Mouse (Mus musculus): Measurements from ENCODE around the gene Ppp2r2c. TPM values are rescaled to one million over a fixed set of nuclear protein-coding genes. Genes with fewer than 3 reads are reported as not detected.
A peak's percentile ranks its signal among the peaks of the same experiment; 100 is the strongest.

The Ppp2r2c gene
- polyA plus RNA-seq, 1 experiment from 2014 or later: 3.2 TPM

DNA sequence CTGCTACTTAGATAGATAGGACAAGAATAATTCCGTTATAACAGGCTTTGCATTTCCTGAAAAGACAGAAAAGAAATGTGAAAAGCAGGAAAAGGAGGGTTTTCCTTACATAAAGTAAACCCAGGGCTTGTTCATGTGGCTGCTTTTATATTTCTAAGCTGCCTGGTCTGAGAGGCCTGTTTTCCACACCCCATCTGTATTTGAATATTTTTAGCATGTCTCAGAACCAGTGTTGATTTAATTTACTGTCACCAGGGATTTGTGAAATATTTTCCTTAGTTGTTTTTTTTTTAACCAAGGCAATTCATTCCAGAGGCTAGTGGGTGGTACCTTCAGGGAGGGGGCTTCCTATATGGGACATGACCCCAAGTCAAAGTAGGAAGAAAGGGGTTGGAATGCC, 26.6 kb upstream of the Ppp2r2c start:
- H3K36me3 ChIP-seq: no peaks in the 10 kb centered on the region
- no peak overlapping the region for H3K9ac ChIP-seq (replicated peaks)
- H3K27me3 ChIP-seq: peaks cover 5% of the 10 kb centered on the region; the same call in 1 of the 2 replicates
- 83% methylated on average over 1 of the region's 1 CpGs for WGBS
- H3K4me1 ChIP-seq: no peaks in the 10 kb centered on the region
- ATAC-seq (ENCODE audit: low FRiP score, low read depth): no peak
- H3K4me2 ChIP-seq (replicated peaks): no peak overlapping the region
- no peak overlapping the region for H3K27ac ChIP-seq (replicated peaks)
- no peak overlapping the region for H3K4me3 ChIP-seq
- no peaks in the 10 kb centered on the region for H3K9me3 ChIP-seq

DNA sequence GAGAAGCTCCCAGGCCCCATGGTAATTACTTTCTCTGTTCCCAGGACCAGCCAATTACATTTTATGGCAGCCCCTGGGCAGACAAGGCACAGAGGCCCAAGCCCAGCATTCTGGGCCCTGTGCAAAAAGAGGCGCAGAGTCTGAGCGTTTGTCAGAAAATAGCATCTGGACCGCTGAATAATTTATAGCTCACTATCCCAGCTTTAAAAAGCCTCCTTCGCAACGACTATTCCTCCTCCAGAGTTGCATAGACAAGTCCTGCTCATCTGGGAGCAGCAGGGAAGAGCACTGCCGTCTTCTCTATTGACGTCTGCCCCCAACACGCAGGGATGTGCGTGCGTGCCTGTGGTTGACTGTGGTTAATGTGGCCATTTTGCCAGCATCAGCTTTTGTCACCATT, 23.8 kb upstream of the Ppp2r2c start:
- no peak overlapping the region for H3K4me2 ChIP-seq (replicated peaks)
- no peak for ATAC-seq (ENCODE audit: low FRiP score, low read depth)
- WGBS: 90% methylated on average over 10 of the region's 10 CpGs
- H3K27me3 ChIP-seq: no peaks in the 10 kb centered on the region
- 0 out of 2 replicates have a peak overlapping the region, but pooled peaks have one; percentile 6 for H3K27ac ChIP-seq (replicated peaks)
- no peak overlapping the region for H3K4me3 ChIP-seq
- H3K36me3 ChIP-seq: no peaks in the 10 kb centered on the region
- H3K9me3 ChIP-seq: no peaks in the 10 kb centered on the region
- no peaks in the 10 kb centered on the region for H3K4me1 ChIP-seq
- H3K9ac ChIP-seq (replicated peaks): no peak overlapping the region

DNA sequence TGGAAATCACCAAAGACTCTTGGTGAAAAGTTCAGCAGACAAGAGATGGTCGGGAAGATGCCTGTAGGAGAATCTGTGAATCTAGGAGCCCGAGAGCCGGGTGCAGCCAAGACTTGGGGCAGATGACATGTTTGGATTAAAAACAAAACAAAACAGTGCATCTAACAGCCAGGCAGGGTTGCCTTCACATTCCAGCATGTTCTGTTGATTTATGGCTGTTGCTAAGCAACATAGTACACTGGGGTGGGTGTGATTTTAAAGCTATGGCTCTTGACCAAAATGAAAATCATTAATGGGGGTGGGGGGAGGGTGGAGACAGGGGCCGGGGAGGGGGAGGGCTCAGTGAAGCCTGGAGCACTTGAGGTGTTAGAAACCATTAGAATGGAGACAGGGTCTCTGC, 16.7 kb upstream of the Ppp2r2c start:
- Histone ChIP-seq H3K4me3 (no peak overlapping the region), H3K9ac (replicated peaks) (no peak overlapping the region), H3K4me1 (peaks cover 7% of the 10 kb centered on the region), H3K4me2 (replicated peaks) (no peak overlapping the region), H3K27me3 (no peaks in the 10 kb centered on the region), H3K27ac (replicated peaks) (no peak overlapping the region), H3K36me3 (no peaks in the 10 kb centered on the region), H3K9me3 (no peaks in the 10 kb centered on the region)
- WGBS: 47% methylated on average over 4 of the region's 4 CpGs
- ATAC-seq (ENCODE audit: low FRiP score, low read depth): no peak

DNA sequence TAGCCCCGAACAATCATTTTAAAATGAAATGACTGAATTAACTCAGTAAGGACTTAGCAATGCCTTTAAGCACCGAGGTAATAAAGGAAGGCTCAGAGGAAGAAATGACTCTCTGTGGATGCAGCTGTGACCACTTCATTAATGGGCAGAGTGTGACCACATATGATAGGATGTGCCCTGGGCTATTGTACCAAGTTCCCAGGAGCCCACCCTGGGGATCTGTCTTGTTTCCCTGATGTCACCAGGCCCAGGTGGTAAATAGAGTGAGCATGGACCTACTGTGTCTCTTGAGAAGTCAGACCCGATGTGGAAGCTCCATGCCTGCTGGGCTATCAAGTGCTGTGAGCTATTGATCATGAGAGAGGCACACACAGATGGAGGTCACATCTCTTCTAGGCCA, 13.1 kb upstream of the Ppp2r2c start:
- WGBS: 71% methylated on average over 3 of the region's 3 CpGs
- no peak overlapping the region for H3K27ac ChIP-seq (replicated peaks)
- H3K4me3 ChIP-seq: no peak overlapping the region
- no peak for ATAC-seq (ENCODE audit: low FRiP score, low read depth)
- no peak overlapping the region for H3K9ac ChIP-seq (replicated peaks)
- no peaks in the 10 kb centered on the region for H3K9me3 ChIP-seq
- H3K4me2 ChIP-seq (replicated peaks): no peak overlapping the region
- H3K27me3 ChIP-seq: no peaks in the 10 kb centered on the region
- peaks cover 7% of the 10 kb centered on the region for H3K4me1 ChIP-seq
- no peaks in the 10 kb centered on the region for H3K36me3 ChIP-seq

DNA sequence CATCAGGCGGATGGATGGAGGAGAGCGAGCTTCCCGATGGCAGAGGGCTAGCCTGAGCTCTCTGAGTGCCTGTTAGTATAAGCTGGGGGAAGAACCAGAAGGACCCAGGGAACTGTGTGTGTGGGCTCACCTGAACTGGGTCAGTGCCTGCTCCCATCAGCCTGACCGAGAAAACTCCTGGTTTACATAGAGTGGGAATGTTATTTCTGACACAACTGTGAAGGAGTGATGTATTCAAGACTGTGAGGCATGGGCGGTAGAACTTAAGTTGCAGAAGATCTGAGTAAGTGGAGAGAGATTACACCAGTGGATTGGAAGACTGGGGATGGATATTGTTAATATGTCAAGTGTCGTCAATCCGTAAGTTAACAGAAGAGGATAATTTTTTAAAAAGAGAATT, 11.8 kb upstream of the Ppp2r2c start:
- no peak for ATAC-seq (ENCODE audit: low FRiP score, low read depth)
- no peak overlapping the region for H3K27ac ChIP-seq (replicated peaks)
- no peaks in the 10 kb centered on the region for H3K36me3 ChIP-seq
- no peaks in the 10 kb centered on the region for H3K27me3 ChIP-seq
- 0 out of 2 replicates have a peak, but pooled peaks cover 3% of the 10 kb centered on the region for H3K9me3 ChIP-seq
- 91% methylated on average over 7 of the region's 7 CpGs for WGBS
- no peak overlapping the region for H3K4me3 ChIP-seq
- H3K9ac ChIP-seq (replicated peaks): no peak overlapping the region
- peaks cover 7% of the 10 kb centered on the region for H3K4me1 ChIP-seq
- H3K4me2 ChIP-seq (replicated peaks): no peak overlapping the region

DNA sequence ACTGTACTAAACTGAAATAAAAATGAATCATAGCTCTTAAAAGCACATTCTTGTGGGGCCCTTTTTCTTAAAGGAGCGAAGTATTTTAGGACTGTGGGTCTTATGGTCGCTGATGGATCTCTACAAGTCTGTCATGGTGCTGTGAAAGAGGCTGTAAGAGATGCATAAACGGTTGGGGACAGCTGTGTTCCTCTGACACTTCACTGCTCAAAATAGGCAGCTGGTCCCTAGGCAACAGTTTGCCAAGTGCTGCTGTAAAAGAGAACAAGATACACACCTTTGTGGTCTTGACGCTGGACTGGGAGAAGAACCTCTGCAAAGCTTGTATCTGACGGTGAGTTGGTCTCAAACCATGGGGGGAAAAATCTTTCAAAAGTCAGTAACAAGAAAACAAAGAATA, 10.8 kb upstream of the Ppp2r2c start:
- H3K9me3 ChIP-seq: 0 out of 2 replicates have a peak, but pooled peaks cover 3% of the 10 kb centered on the region
- H3K4me3 ChIP-seq: no peak overlapping the region
- H3K36me3 ChIP-seq: no peaks in the 10 kb centered on the region
- H3K4me2 ChIP-seq (replicated peaks): no peak overlapping the region
- H3K27ac ChIP-seq (replicated peaks): no peak overlapping the region
- WGBS: 86% methylated on average over 5 of the region's 5 CpGs
- H3K9ac ChIP-seq (replicated peaks): no peak overlapping the region
- ATAC-seq (ENCODE audit: low FRiP score, low read depth): no peak
- no peaks in the 10 kb centered on the region; the same call in 1 of the 2 replicates for H3K27me3 ChIP-seq
- H3K4me1 ChIP-seq: no peaks in the 10 kb centered on the region

DNA sequence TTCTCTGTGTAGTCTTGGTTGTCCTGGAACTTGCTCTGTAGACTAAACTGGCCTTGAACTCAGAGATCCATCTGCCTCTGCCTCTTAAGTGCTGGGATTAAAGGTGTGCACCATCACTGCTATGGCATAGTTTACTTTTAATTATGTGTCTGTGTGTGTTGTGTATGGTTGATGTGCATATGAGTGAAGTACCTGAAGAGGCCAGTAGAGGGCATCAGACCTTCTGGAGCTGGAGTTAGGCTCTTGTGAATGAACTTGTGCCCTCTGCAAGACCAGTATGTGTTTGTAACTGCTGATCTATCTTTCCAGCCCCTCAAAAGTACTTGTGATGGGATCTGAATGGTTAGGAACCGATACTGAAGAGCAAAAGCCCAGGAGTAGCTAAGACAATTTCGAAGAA, 7.2 kb upstream of the Ppp2r2c start:
- 96% methylated on average over 2 of the region's 2 CpGs for WGBS
- no peak overlapping the region for H3K4me2 ChIP-seq (replicated peaks)
- H3K4me3 ChIP-seq: no peak overlapping the region
- 0 out of 2 replicates have a peak, but pooled peaks cover 3% of the 10 kb centered on the region for H3K9me3 ChIP-seq
- peaks cover 32% of the 10 kb centered on the region for H3K27me3 ChIP-seq
- H3K27ac ChIP-seq (replicated peaks): no peak overlapping the region
- no peaks in the 10 kb centered on the region for H3K4me1 ChIP-seq
- H3K36me3 ChIP-seq: no peaks in the 10 kb centered on the region
- no peak for ATAC-seq (ENCODE audit: low FRiP score, low read depth)
- no peak overlapping the region for H3K9ac ChIP-seq (replicated peaks)

DNA sequence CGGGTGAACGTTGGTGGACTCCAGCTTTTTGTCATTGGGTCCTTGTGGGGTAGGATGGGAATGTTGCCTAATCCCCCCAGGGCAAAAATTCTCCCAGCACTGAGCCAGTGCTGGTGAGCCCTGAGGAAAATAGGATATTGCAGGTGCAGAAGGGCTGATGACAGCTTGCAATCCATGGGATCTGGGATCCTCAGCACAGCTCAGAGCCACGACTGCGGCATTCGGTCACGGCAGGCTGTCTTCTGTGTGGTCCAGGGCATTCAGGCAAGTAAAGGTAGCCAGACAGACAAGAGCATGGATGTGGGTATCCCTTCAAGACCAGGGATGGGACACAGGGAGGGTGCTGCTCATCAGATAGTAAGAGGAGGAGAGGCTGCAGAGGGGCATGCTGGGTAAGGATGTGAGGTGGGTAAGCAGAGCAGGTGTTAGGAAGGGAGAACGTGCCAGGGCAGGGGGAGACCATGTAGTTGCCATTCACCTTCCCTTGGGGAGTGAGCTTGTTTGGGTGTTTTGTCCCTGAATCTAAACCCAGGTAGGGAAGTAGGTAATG, 1.5 kb upstream of the Ppp2r2c start:
- no peaks in the 10 kb centered on the region for H3K36me3 ChIP-seq
- H3K4me2 ChIP-seq (replicated peaks): no peak overlapping the region
- no peak for ATAC-seq (ENCODE audit: low FRiP score, low read depth)
- no peak overlapping the region for H3K4me3 ChIP-seq
- H3K9me3 ChIP-seq: no peaks in the 10 kb centered on the region
- no peak overlapping the region for H3K9ac ChIP-seq (replicated peaks)
- peaks cover 89% of the 10 kb centered on the region for H3K27me3 ChIP-seq
- 68% methylated on average over 7 of the region's 7 CpGs for WGBS
- H3K27ac ChIP-seq (replicated peaks): no peak overlapping the region
- peaks cover 25% of the 10 kb centered on the region for H3K4me1 ChIP-seq

DNA sequence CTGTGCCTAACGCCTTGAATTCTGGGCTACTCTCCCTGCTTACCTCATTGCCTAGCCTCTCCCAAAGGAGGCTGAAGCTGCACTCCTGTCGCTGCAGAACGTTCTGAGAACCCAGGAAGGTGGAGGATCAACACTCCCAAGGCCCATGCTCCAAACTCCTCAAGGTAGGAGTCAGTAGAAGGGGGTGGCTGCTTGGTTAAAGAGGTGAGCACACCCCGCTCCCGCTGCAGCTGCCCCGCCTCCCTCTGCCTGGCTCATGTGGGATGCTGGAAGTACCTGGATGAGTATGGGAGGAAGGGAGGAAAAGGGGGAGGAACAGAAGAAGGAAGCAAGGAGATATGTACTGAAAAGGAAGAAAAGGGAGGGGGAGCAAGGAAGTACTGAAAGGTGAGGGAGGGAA, 752 bp upstream of the Ppp2r2c start:
- 6% methylated on average over 6 of the region's 6 CpGs for WGBS
- Histone ChIP-seq H3K4me2 (replicated peaks) (peak overlapping the region; percentile 70; the same call in 1 of the 2 replicates), H3K27me3 (peaks cover 95% of the 10 kb centered on the region), H3K4me3 (no peak overlapping the region), H3K36me3 (no peaks in the 10 kb centered on the region), H3K9ac (replicated peaks) (no peak overlapping the region), H3K27ac (replicated peaks) (no peak overlapping the region), H3K9me3 (no peaks in the 10 kb centered on the region), H3K4me1 (peaks cover 25% of the 10 kb centered on the region)
- ATAC-seq (ENCODE audit: low FRiP score, low read depth): no peak

DNA sequence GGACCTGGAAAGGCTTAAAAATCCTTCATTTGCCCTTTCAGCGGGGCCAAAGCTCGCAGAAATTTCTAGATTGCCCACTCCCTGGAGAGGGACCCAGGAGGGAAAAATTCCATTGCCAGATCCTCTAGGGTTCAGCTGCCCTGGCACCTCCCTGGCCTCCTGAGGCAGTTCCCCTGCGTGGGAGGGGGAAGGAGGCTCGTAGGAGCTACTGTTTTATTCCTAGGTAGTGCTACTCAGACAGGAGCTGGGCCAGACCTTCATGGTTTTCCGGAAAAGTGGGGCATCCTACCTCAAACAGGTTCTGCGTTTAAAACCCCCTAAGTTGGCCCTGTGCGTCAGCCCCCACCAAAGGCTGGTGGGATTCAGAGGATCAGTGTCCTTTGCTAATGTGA, 869 bp downstream of the Ppp2r2c start:
- H3K9ac ChIP-seq (replicated peaks): peak overlapping the region; percentile 43
- 2% methylated on average over 7 of the region's 7 CpGs for WGBS
- H3K27me3 ChIP-seq: peaks cover 94% of the 10 kb centered on the region
- no peaks in the 10 kb centered on the region for H3K36me3 ChIP-seq
- H3K4me1 ChIP-seq: peaks cover 25% of the 10 kb centered on the region
- no peak overlapping the region for H3K27ac ChIP-seq (replicated peaks)
- ATAC-seq (ENCODE audit: low FRiP score, low read depth): no peak
- no peaks in the 10 kb centered on the region for H3K9me3 ChIP-seq
- H3K4me2 ChIP-seq (replicated peaks): peak overlapping the region; percentile 70
- H3K4me3 ChIP-seq: peak overlapping the region; percentile 49

DNA sequence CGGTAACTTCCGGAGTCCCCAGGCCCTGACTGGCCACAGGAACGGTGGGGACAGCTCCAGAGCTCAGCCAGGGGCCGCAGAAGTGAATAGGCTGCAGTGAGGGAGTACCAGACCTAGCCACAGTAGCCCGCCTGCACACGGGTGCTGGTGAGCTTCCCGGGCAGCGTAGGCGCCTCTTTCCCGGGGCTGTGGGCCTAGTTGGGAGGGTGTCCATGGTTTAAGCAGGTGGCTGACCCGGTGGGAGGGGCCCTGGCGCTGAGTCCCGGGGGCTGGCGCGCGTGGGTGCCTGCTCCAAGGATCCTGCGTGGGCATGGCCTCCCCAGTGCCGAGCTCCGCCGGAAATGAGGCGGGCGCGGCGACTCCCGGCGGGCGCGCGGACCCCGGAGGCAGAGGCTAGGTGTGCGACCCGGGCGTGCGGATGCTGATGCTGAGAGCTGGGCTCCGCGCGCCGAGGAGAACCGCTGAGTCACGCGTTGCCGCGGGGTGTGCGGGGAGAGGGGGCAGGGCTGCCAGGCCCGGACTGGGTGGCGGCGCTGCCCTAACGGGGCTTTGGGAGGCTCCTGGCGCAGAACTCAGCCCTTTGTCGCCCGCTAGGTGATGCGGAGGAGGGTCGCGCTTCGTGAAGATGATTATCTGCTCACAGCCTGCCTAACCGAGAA, 1.4 kb downstream of the Ppp2r2c start:
- Histone ChIP-seq H3K36me3 (no peaks in the 10 kb centered on the region), H3K9me3 (no peaks in the 10 kb centered on the region), H3K4me3 (peak overlapping the region; percentile 49), H3K4me2 (replicated peaks) (peak overlapping the region; percentile 70), H3K27ac (replicated peaks) (no peak overlapping the region), H3K9ac (replicated peaks) (peak overlapping the region; percentile 43; the same call in 1 of the 2 replicates), H3K27me3 (peaks cover 94% of the 10 kb centered on the region), H3K4me1 (peaks cover 25% of the 10 kb centered on the region)
- WGBS: under 1% methylated on average over 56 of the region's 56 CpGs
- ATAC-seq (ENCODE audit: low FRiP score, low read depth): peak; percentile 54

DNA sequence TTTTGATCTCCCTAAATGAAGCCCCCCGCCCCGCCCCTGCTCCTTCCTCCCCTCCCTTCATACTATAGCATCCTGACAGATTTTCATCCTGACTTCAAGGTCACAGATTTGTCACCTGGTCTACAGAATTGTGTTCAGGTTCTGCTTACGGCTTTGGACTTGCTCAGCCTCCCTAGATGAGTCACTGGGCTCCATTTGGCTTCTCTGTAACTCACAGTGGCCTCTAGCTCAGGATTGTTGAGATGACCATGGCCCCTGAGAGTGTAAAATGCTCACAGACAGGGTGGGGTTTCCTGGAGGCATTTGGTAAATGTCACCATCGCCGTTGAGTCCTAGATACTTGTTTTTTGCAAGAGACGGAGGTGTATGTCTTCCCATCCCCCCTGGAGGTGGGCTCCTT, 2.6 kb downstream of the Ppp2r2c start:
- Histone ChIP-seq H3K4me2 (replicated peaks) (no peak overlapping the region), H3K9ac (replicated peaks) (no peak overlapping the region), H3K9me3 (no peaks in the 10 kb centered on the region), H3K27ac (replicated peaks) (no peak overlapping the region), H3K4me3 (no peak overlapping the region), H3K36me3 (no peaks in the 10 kb centered on the region), H3K4me1 (peaks cover 25% of the 10 kb centered on the region), H3K27me3 (peaks cover 82% of the 10 kb centered on the region)
- WGBS: 80% methylated on average over 6 of the region's 6 CpGs
- ATAC-seq (ENCODE audit: low FRiP score, low read depth): no peak

Data from midbrain, embryonic 12.5 days (tissue).